Mouse (Mus musculus): Measurements from ENCODE around the gene Echdc2. TPM values are rescaled to one million over a fixed set of nuclear protein-coding genes. Genes with fewer than 3 reads are reported as not detected.
A peak's percentile ranks its signal among the peaks of the same experiment; 100 is the strongest.
"Not testable (repeated sequence)": the region's sequence is repeated elsewhere in the genome, so short reads cannot be mapped to it uniquely, and the experiment has no call there.

Echdc2 gene
- polyA plus RNA-seq, 1 experiment from 2014 or later: 12.7 TPM

DNA sequence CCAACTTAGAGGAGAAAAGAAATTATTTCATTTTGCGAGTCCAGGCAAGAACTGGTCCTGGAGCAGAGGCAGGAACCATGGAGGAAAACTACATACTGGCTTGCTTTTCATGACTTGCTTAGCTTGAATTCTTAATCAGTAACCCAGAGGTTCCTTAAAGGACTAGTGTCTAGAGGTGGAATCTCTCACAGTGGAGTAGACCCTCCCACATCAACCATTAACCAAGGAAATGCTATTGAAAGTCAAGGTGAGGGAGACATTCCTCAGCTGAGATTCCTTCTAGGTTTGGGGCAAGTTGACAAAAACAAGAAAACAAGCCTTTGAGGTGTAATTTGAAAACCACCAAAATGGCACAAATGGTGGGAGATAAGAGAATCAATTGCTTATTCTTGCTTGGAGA lies 20.4 kb upstream of the Echdc2 start, which contains the start of gene Scp2:
TSS of gene Scp2 (minus strand) at position 119 of the 400 bp plus-strand sequence.
- no peak within 1 kb of the TSS for H3K27ac ChIP-seq (replicated peaks)
- H3K4me1 ChIP-seq (replicated peaks): no peaks in the 10 kb centered on the region
- no peak for ATAC-seq (ENCODE audit: low FRiP score, low read depth)
- no peak within 1 kb of the TSS for H3K4me2 ChIP-seq
- no peak within 1 kb of the TSS for H3K9ac ChIP-seq
- H3K36me3 ChIP-seq: no peaks in the 10 kb centered on the region
- H3K9me3 ChIP-seq: no peaks in the 10 kb centered on the region
- WGBS: 86% methylated on average over 1 of the region's 1 CpGs
- no peak within 1 kb of the TSS for H3K4me3 ChIP-seq
- H3K27me3 ChIP-seq: no peaks in the 10 kb centered on the region

DNA sequence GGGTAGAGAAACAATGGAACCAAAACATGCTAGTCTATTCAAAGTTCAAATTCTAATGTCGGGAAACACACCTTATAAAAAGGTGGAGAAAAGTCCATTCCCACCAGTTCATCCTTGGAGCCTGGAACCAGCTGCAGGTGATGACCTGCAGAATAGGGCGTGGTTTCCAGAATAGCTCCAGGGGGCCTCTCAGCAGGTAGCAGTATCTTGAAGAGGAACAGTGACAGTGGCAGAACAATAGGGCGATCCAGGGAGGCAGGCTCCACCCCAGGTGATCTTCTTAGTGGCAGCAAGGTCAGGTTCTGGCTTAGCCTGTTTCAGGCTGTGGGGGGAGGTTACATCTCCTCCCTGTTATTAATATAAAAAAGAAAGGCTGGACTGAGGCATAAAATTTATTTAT lies 19.7 kb upstream of the Echdc2 start:
- not testable (repeated sequence) for ATAC-seq (ENCODE audit: low FRiP score, low read depth); H3K9me3 ChIP-seq; H3K27me3 ChIP-seq; H3K4me2 ChIP-seq; H3K36me3 ChIP-seq; H3K4me1 ChIP-seq (replicated peaks); H3K27ac ChIP-seq (replicated peaks); H3K9ac ChIP-seq; H3K4me3 ChIP-seq
- 41% methylated on average over 3 of the region's 3 CpGs for WGBS

DNA sequence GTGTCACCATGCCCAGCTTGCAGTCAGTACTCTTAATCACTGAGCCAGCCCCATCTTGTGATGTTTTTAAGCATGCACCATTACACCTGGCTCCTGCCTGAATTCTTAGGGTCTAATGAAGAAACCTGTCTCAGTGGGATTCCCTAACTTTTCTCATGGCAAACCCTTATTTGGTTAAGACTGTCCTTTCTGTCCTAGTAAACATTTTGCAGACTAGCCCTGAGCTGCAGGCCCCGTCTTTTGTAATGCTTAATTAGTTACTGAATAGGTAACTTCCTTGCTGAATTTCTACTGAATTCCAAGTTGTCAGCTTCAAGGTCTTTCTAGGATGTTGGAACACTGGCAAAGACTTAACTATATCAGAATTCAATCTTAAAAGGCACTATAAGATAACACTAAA lies 10.1 kb upstream of the Echdc2 start:
- not testable (repeated sequence) for H3K9me3 ChIP-seq, H3K4me2 ChIP-seq
- WGBS: 87% methylated on average over 1 of the region's 1 CpGs

DNA sequence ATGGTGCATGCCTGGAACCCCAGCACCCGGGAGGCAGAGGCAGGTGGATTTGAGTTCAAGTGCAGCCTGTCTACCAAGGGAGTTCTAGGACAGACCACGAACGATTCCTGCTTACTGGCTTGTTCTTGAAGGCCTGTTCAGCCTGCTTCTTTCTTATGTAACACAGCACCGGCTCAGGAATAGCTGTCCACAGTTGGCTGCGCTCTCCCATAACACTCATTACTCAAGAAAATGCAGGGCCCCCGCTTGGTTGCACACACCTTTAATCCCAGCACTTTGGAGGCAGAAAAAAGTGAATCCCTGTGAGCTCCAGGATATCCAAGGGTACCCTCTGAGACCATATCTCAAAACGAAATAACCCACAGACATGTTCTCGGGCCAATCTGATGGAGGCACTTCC lies 3.3 kb upstream of the Echdc2 start:
- peaks cover 11% of the 10 kb centered on the region for H3K4me1 ChIP-seq (replicated peaks)
- ATAC-seq (ENCODE audit: low FRiP score, low read depth): no peak
- no peaks in the 10 kb centered on the region; the same call in none of the 2 replicates for H3K27me3 ChIP-seq
- H3K36me3 ChIP-seq: no peaks in the 10 kb centered on the region
- 90% methylated on average over 8 of the region's 8 CpGs for WGBS
- H3K9me3 ChIP-seq: no peaks in the 10 kb centered on the region
- no peak overlapping the region for H3K4me3 ChIP-seq
- no peak overlapping the region for H3K4me2 ChIP-seq
- H3K27ac ChIP-seq (replicated peaks): no peak overlapping the region
- H3K9ac ChIP-seq: no peak overlapping the region

More for the DNA sequence above, 10.1 kb upstream of the Echdc2 start:
- not testable (repeated sequence) for H3K36me3 ChIP-seq; H3K27me3 ChIP-seq; H3K9ac ChIP-seq; H3K27ac ChIP-seq (replicated peaks); H3K4me3 ChIP-seq; ATAC-seq (ENCODE audit: low FRiP score, low read depth); H3K4me1 ChIP-seq (replicated peaks)

DNA sequence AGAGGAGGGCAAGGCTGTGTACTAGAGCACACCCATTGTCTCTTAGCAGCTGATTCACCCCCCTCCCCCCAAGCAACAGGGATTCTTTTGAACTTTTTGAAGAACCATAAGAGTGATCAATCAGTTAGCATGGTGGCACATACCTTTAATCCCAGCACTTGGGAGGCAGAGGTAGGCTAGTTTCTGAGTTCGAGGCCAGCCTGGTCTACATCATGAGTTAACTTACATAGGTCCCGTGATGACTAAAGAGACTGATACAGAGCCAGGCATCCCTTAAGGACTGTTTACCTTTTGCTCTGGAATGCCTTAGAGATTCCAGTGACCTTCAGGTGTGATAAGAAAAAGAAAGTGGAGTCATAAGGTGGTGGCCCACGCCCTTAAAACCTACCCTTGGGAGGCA lies 1.9 kb upstream of the Echdc2 start:
- Histone ChIP-seq H3K4me1 (replicated peaks) (peaks cover 11% of the 10 kb centered on the region), H3K9me3 (no peaks in the 10 kb centered on the region), H3K9ac (no peak overlapping the region), H3K27me3 (no peaks in the 10 kb centered on the region; the same call in none of the 2 replicates), H3K27ac (replicated peaks) (no peak overlapping the region), H3K4me3 (no peak overlapping the region), H3K36me3 (no peaks in the 10 kb centered on the region), H3K4me2 (no peak overlapping the region)
- 92% methylated on average over 3 of the region's 3 CpGs for WGBS
- ATAC-seq (ENCODE audit: low FRiP score, low read depth): no peak

DNA sequence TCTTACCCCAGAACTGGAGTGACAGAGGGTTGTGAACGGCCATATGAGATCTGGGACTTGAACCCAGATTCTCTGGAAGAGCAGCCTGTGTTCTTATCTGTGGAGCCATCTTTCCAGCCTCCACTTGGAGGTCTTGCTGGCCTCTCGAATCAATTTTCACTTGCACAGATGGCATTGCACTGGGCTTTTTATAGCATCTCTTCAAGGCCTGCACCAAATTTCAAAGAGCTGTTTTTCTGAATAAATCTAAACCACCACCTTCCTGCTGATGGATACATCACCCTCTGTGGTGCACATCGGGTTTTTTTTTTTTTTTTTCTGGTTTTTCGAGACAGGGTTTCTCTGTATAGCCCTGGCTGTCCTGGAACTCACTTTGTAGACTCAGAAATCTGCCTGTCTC lies 1.6 kb downstream of the Echdc2 start:
- 90% methylated on average over 4 of the region's 4 CpGs for WGBS
- no peak for ATAC-seq (ENCODE audit: low FRiP score, low read depth)
- Histone ChIP-seq H3K4me1 (replicated peaks) (peaks cover 11% of the 10 kb centered on the region), H3K27me3 (no peaks in the 10 kb centered on the region; the same call in none of the 2 replicates), H3K4me2 (no peak overlapping the region), H3K4me3 (no peak overlapping the region), H3K9me3 (no peaks in the 10 kb centered on the region), H3K27ac (replicated peaks) (no peak overlapping the region), H3K36me3 (no peaks in the 10 kb centered on the region), H3K9ac (no peak overlapping the region)

DNA sequence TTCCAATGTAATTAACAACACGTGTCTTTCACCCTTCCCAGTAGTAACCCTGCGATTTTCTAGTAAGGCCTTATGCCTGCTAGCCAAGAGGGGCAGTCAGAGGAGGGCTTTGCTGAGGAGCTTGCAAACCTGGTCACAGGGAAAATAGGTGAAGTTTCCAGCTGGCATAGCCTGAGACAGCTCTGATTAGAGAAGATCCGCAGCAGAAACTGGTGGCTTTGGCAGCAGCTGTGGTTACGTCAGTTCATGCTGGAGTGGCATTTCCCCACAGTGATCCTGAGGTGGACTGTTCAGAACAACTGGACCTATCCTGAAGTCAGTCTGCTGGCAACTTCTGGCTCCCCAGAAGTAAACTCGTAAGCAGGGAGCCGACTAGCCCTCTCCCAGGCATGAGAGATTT lies 2.8 kb downstream of the Echdc2 start:
- Histone ChIP-seq H3K4me2 (no peak overlapping the region), H3K27me3 (no peaks in the 10 kb centered on the region; the same call in none of the 2 replicates), H3K9me3 (no peaks in the 10 kb centered on the region), H3K36me3 (no peaks in the 10 kb centered on the region), H3K9ac (no peak overlapping the region), H3K4me1 (replicated peaks) (peaks cover 11% of the 10 kb centered on the region), H3K27ac (replicated peaks) (no peak overlapping the region), H3K4me3 (no peak overlapping the region)
- 86% methylated on average over 6 of the region's 6 CpGs for WGBS
- no peak for ATAC-seq (ENCODE audit: low FRiP score, low read depth)

DNA sequence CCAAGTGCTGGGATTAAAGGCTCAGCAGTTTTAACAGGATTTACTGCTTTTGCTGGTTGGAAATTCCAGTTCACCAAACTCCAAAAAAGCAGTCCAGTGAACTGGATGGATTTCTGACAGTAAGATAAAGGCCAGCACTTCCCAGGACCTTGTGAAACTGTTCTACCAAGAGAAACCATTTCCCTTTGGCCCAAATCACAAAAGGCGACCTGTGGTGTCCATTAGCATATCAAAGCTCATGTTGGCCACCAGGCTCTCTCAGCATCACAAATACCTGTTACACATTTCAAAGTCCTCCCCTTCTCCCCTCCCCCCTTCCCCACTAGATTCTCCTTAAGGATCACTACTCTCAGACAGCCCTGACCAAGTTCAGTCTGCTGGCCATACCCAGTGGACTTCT lies 17.0 kb downstream of the Echdc2 start:
- Histone ChIP-seq H3K9ac (no peak overlapping the region), H3K4me2 (no peak overlapping the region), H3K9me3 (no peaks in the 10 kb centered on the region), H3K27me3 (no peaks in the 10 kb centered on the region), H3K4me3 (no peak overlapping the region), H3K27ac (replicated peaks) (no peak overlapping the region), H3K36me3 (no peaks in the 10 kb centered on the region), H3K4me1 (replicated peaks) (no peaks in the 10 kb centered on the region)
- ATAC-seq (ENCODE audit: low FRiP score, low read depth): no peak
- 57% methylated on average over 1 of the region's 1 CpGs for WGBS

DNA sequence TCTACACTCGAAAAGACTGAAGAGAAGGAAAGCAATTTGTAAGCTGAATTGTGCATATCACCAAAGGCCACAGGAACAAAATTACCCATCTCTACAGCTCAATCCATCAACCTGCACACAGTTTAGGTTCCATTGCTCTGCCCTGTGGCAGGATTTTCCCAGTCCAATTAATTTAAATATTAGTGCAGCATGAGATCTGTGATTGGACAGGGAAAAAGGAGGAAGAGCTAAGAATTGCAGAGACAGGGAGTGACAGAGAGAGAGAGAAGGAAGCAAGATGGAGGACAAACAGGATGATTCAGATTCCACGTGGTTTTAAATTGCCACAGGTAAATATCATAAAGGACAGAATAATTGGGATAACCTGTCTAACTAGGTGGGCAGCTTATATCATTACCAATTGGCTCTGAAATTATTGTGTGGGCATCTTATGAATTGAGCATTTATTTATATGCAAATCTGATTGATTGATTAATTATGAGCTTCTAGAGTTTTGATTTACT lies 27.6 kb downstream of the Echdc2 start:
- no peak for ATAC-seq (ENCODE audit: low FRiP score, low read depth)
- Histone ChIP-seq H3K4me2 (peak overlapping the region; percentile 30), H3K9ac (no peak overlapping the region), H3K27ac (replicated peaks) (no peak overlapping the region; the same call in 1 of the 2 replicates), H3K9me3 (no peaks in the 10 kb centered on the region), H3K4me1 (replicated peaks) (no peaks in the 10 kb centered on the region), H3K4me3 (peak overlapping the region; percentile 19), H3K36me3 (no peaks in the 10 kb centered on the region), H3K27me3 (no peaks in the 10 kb centered on the region)
- WGBS: 64% methylated on average over 2 of the region's 2 CpGs

DNA sequence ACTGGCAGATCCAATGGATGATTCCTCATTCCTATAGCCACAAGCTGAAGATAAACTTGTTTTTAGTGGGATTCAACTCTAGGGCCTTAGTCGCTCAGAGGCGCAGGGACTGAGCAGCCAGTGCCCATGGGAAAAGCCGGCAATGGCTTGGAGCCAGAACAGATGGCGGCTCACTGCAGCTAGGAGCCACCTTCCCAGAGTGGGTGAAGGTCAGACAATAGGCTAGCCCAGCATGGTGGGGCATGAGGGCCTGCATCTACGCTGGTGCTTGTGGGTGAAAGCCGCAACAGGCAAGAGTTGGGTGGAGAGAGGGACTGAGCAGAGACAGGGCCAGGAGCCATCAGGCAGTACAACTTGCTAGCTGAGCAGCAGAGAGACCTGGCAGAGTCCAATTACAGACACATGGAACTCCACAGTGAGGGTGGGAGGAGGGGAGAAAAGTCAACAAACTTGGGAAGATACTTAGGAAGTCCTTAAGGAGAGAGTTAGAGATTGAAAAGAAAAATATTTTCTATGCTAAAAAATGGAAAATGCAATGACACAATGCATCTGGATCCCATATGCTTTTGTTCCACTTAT lies 31.1 kb downstream of the Echdc2 start:
- 59% methylated on average over 6 of the region's 6 CpGs for whole genome bisulfite sequencing
- no peak for ATAC-seq (ENCODE audit: low FRiP score, low read depth)
- no peaks in the 10 kb centered on the region for H3K4me1 ChIP-seq (replicated peaks)
- no peaks in the 10 kb centered on the region for H3K9me3 ChIP-seq
- H3K27me3 ChIP-seq: no peaks in the 10 kb centered on the region
- no peak overlapping the region for H3K9ac ChIP-seq
- H3K27ac ChIP-seq (replicated peaks): no peak overlapping the region
- no peak overlapping the region for H3K4me2 ChIP-seq
- no peak overlapping the region for H3K4me3 ChIP-seq
- no peaks in the 10 kb centered on the region for H3K36me3 ChIP-seq

DNA sequence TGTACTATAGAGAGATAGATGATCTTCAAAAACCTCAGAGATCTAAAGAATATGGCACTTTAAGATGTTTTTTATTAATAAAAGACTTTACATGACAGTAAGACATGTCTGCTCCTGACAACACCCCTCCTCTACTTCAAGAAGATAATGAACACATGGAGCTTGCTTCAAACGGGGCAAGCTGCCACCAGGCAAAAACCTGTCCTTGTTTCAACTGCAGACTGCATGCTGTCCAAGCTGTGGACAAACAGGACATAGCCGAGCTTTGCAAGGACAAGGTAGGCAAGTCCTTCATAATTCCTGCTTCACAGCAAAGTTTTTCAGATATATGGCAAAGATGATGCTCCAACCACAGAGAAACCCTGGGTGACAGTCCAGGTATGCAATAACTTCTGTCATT lies 34.0 kb downstream of the Echdc2 start:
- no peaks in the 10 kb centered on the region for H3K27me3 ChIP-seq
- no peak overlapping the region for H3K4me2 ChIP-seq
- whole genome bisulfite sequencing: 78% methylated on average over 2 of the region's 2 CpGs
- no peak overlapping the region for H3K9ac ChIP-seq
- no peak for ATAC-seq (ENCODE audit: low FRiP score, low read depth)
- H3K27ac ChIP-seq (replicated peaks): no peak overlapping the region
- no peaks in the 10 kb centered on the region for H3K4me1 ChIP-seq (replicated peaks)
- no peak overlapping the region for H3K4me3 ChIP-seq
- no peaks in the 10 kb centered on the region for H3K36me3 ChIP-seq
- no peaks in the 10 kb centered on the region for H3K9me3 ChIP-seq

DNA sequence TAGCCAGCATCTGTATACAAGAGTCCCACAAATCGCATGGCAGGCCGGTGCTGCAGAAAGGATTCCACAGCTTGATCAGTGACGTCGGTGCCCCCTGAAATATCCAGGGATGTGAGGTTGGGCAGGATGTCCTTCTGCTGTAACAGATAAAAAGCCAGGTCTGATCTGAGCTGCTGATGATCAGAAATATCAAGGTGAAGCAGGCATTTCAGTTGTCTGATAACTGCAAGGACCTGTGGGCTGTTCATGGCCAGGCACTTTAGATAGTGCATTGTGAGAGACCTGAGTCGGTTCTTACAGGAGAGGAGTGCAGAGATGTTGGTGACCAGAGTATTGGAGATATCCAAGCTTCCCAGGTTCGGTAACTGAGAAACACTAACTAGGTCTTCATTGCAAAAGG lies 39.4 kb downstream of the Echdc2 start:
- Histone ChIP-seq H3K4me1 (replicated peaks) (no peaks in the 10 kb centered on the region), H3K4me3 (no peak overlapping the region), H3K36me3 (no peaks in the 10 kb centered on the region), H3K9me3 (no peaks in the 10 kb centered on the region), H3K4me2 (no peak overlapping the region), H3K27me3 (no peaks in the 10 kb centered on the region), H3K9ac (no peak overlapping the region), H3K27ac (replicated peaks) (no peak overlapping the region)
- ATAC-seq (ENCODE audit: low FRiP score, low read depth): no peak
- 94% methylated on average over 6 of the region's 6 CpGs for WGBS

DNA sequence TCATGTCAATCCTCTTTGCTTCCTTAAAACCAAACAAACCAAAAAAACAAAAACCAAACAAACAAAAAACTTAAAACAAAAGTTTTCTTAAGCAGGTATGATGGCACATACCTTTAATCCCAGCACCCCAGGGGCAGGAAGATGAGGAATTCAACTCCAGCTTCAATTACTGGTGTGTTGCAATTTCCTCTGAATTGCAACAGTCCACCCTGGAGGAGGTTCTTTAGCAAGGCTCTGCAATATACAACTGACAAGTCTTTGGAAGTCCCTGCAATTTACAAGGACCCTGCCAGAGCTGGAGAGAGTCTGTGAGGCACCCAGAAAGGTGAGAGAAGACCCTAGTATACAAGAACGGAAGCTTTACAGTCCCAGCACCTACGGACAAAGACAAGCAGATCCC lies 47.8 kb downstream of the Echdc2 start:
- peaks cover 8% of the 10 kb centered on the region; the same call in 1 of the 2 replicates for H3K4me1 ChIP-seq (replicated peaks)
- H3K9me3 ChIP-seq: no peaks in the 10 kb centered on the region
- H3K9ac ChIP-seq: no peak overlapping the region
- peaks cover 23% of the 10 kb centered on the region for H3K27me3 ChIP-seq
- H3K4me3 ChIP-seq: no peak overlapping the region
- H3K4me2 ChIP-seq: no peak overlapping the region
- no peaks in the 10 kb centered on the region for H3K36me3 ChIP-seq
- WGBS: 83% methylated on average over 2 of the region's 2 CpGs
- no peak for ATAC-seq (ENCODE audit: low FRiP score, low read depth)
- no peak overlapping the region for H3K27ac ChIP-seq (replicated peaks)

Measured in hindbrain, embryonic 15.5 days (tissue).